Mouse (Mus musculus) ovary, adult 18-20 months (tissue): ENCODE results near the gene Zfp503.

Source experiments
- DNase-seq: peaks from one replicate; pipeline ENCODE4 v3.0.0; 2022; ENCODE audit warnings: low spot score, mixed read lengths

Gene Zfp503

GRCm38 (mm10) chr14:21989291-21989913, at the start of gene Zfp503:
Zfp503 (minus strand) TSS chr14:21989601.
- peak; percentile 72 for DNase-seq

DNA sequence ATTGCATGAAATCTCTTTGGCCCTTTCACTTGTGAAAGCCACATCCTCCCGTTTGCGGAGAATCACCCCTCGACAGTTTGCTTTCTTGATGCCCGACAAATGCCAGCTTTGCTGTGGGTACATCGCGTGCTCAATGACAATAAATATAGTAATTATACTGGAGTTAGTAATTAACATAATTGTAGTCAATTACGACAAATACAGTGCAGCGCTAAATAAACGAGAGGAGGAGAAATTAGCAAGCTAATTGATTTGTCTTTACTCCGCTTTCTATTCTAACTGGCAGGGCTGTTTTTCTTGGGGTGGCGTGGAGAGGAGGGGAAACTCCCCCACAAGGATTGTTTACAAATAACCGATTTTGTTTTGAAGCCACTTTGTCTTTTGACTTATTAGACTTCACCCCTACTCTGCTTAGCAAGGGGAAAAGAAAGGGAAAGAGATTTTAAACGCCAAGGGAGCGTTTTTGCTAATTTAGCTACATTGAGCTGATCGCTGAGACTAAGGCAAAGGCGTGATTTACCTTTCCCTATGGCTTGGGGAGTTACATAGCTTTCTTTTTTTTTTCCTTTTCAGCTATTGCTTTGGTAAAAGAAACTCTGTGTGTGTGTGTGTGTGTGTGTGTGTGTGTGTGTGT, 48.2 kb upstream of the Zfp503 start:
- DNase-seq = no peak

DNA sequence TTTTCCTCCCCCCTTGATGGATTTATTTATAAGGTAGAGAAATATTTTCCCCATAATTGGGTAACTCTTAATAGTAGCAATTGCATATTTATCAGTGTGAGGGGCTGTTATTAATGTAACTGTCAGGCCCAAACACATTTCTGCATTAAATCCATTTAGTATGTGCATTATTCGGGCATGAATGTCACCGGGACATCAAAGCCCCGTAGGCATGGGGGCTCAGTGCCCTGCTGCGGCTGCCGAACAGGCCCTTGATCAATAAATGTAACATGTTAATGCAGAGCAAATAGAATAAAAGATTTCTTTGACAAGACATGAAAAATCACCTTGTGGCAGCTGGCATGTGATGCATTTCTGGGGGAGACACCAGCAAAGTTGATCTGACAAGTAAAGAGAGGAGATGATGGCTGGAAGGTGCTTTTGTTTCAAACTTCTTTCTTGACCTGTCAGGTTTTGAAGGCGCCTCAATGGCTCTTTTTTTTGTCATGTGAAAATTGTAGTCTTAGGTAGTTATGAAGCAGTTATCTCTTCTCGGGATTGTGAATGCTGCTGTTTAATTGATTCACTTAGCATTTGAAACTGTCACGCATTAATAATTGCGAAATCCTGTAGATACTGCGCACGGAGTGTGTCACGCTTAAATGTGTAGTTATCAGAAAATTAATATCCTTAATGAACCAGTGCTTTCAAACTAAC, 47.5 kb upstream of the Zfp503 start:
- no peak for DNase-seq

DNA sequence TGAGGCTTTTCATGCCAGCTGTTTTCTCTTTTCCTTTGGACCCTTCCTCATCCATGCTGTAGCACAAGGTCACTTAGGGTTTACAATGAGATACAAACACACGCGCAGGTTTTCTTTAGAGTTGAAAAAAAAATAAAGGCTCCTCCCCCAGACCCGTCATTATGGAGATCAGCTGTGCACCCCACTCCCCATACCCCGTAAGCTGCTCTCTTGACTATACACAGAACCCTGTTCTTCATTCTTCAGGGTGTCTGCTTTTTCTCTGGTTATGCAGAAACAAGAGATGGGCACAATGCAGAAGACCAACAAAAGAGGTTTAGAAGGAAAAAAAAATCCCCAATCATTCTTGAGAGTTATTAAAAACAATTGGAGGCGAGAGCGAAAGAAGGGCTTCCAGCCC, 46.9 kb upstream of the Zfp503 start:
- no peak for DNase-seq

- DNase-seq = peak; percentile 16
Measured at GRCm38 (mm10) chr14:22035900-22036299, 46.5 kb upstream of the Zfp503 start.

DNA sequence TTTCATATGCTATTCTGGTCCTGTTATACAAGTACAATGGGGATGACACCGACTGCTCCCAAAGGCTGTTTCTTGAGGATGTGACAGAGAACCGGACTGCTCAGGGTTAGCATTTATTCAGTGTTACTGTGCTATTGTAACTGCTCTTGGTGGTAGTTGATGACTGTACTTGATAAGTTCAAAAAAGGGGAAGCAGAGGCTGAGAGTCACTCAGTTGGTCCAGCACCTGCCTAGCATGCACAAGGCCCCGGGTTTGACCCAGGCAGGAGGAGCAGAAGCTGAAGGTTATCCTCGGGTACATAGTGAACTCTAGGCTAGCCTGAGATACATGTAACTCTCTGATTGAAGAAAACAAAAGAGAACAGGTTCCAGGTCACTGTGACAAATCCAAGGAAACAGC, 34.1 kb upstream of the Zfp503 start:
- DNase-seq = no peak

DNA sequence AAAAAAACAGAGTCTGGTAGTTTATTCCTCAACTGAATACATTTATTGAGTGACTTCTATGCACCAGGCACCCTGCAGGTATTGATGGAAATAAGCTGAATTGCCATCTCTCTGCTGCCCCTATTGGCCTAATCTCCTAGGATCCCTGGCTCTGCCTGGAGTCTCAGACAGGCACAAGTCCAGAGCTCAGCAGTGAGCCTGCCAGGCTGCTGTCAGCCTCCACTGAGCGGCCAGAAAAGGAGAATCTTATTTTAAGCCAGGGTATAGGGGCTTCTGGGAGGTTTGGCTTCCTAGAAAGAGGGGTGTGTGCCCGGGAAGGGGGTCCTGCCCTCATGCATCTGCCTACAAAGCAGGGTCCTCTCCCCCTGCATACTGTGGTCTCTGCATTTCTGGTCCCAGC, 31.5 kb upstream of the Zfp503 start:
- peak; percentile 25 for DNase-seq

- no peak for DNase-seq
Measured at GRCm38 (mm10) chr14:22019949-22020845, 30.8 kb upstream of the Zfp503 start.

DNA sequence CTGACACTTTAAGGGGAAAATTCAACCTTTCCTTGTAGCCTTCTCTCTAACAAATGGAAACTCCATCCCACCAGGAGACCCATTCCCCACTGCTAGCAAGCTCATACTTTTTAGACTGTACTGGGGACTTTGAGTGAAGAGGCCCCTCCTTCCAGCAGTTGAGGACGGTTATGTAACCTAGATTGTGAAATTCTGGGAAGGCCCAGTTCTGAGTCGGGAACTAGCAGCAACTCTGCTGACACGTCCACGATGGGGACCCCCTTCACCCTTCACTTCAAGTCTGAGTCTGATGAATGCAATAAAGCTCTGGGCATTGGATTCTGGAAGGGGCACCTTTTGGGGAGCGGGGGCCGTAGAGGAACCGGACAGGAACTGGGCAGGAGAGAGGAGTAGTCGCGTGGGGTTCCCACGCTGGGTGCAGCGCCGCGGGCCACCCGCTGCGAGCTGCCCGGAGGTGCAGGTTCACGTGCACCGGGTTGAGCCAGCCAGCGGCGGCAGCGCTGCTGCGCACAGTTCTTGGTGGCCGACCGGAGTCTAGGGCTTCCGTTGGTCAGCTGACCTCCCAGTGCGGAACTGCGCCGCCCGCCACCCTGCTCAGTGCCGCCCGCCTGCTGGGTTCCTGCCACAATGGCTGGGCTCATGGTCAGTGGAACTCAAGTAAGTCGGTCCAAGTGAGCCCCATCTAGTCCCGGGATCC, 30.0 kb upstream of the Zfp503 start, which contains the start of gene Lrmda:
Gene Lrmda (plus strand): TSS at position 461 of the 697 bp plus-strand sequence.
- peak; percentile 69 for DNase-seq

DNA sequence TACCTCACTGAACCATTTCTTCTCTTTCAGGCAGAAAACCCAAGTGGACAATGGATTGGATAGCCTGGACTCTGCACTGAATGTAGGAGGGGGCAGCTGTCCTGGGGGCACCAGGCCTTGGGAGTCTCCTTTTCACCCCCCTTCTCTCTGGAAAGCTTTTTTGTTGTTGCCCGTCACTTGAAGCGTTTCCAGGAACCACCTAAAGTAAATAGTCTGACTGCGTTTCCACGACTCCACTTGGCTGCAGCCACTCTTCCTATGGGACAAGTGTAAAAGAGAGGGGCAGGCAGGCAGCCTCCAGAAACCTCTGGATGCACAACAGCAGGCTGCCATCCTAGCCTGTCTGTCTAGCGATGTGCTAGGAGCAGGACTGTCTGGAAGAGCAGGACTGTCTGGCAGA, 27.6 kb upstream of the Zfp503 start:
- DNase-seq = no peak

DNA sequence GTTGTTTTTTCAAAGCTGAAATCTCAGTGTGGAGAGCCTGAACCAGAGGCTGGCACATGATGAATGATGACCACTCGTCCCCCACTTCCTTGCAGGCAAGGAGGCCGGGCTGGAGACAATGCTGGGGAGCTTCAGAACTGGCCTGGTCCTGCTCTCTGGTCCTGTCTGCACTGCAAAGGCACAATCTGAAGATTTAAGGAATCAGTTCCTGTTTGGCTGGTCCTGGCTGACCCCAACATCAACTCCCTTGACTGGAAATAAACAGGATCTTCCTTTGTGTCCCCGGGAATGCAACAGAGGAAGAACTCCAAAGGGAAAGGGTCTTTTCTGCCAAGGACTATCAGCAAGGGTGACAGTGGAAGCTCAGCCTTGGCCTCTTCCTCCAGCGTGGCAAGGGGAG, 25.4 kb upstream of the Zfp503 start:
- no peak for DNase-seq

- DNase-seq = no peak
Measured at GRCm38 (mm10) chr14:22014315-22014714, 24.9 kb upstream of the Zfp503 start.

DNA sequence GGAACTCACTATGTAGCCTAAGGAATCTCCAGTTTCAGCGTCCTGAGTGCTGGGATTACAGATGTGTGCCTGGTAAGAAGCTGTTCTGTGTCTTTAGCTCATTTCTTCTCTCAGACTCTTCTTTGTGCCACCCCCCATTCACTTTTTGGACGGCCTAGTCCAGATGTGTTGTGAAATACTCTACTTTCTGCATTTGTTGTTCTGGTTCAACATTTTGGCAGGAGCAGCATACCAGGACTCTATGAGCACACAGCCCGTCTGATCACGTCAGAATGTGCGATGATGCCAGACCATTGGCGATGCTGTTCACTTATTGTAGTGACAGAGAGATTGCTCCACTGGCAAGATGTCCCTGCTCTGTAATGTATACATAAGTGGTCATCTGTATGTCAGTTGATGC, 17.6 kb upstream of the Zfp503 start:
- DNase-seq = no peak

GRCm38 (mm10) chr14:22004943-22005342, 15.5 kb upstream of the Zfp503 start:
- DNase-seq = no peak

- no peak for DNase-seq
Measured at GRCm38 (mm10) chr14:22003631-22004030, 14.2 kb upstream of the Zfp503 start.

GRCm38 (mm10) chr14:22003231-22003630, 13.8 kb upstream of the Zfp503 start:
- no peak for DNase-seq

- DNase-seq = no peak
Measured at GRCm38 (mm10) chr14:21999588-21999987, 10.2 kb upstream of the Zfp503 start.

DNA sequence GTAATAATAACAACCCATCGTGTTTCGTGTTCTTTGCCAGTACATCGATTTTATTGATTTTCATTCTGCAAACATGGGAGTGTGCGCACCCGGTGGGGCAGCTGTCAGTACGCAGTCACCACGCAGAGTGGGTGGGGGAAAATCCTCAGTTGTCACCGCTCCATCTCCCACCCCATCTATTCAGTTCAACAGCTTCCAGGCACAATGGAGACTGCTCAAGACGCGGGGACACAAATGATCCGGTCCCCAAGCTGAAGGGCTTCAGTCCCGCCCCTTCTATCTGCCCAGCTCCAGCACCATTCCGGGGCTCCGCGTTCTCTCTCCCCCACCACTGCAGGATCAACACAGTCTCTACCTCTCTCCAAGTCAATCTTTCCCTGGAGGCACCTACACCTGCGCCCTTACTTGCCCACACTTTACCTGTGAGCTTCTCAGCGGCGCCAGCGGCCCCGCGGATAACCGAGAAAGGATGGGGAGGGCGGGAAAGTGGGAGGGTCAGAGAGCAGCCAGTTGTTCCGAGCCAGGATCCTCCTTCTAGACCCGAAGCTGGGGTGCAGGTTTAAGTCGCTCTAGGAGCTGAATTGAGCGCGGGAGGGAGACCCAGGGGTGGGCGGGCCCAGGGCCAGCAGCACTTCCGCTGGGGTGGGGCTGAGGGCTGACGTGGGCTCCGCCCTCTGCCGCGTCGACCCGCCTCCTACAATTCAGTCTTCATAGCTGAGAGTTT, 5.8 kb upstream of the Zfp503 start:
- DNase-seq = peak; percentile 76

GRCm38 (mm10) chr14:21994061-21994990, 4.9 kb upstream of the Zfp503 start:
- no peak for DNase-seq
